Mouse (Mus musculus) bone marrow, adult 2 months (tissue): ENCODE results near the gene Olfr554. TPM values are rescaled to one million over a fixed set of nuclear protein-coding genes. Genes with fewer than 3 reads are reported as not detected.
"Not testable (repeated sequence)": the region's sequence is repeated elsewhere in the genome, so short reads cannot be mapped to it uniquely, and the experiment has no call there.

Experiments
- H3K27ac ChIP-seq: fragments of 200-500 bp; 2 replicates; pipeline ENCODE4 v1.5.1; 2012; ENCODE audit warnings: low read depth, mild to moderate bottlenecking, control low read depth, inconsistent platforms, low read length; ENCODE audit not compliant: control insufficient read depth, poor library complexity, insufficient read depth
- H3K4me1 ChIP-seq: fragments of 200-500 bp; 2 replicates; pipeline ENCODE4 v1.6.1; 2011; ENCODE audit warnings: low read length; ENCODE audit not compliant: control insufficient read depth, insufficient read depth
- H3K4me3 ChIP-seq: fragments of 200-500 bp; replicated peaks from 2 replicates; pipeline ENCODE3; 2011; ENCODE audit warnings: mild to moderate bottlenecking, low read depth, low read length, control low read depth; ENCODE audit not compliant: control insufficient read depth
- CTCF ChIP-seq: fragments of 200-500 bp; IDR thresholded peaks from 2 replicates; pipeline ENCODE4 v1.5.1; 2011; ENCODE audit warnings: low read length, control low read depth; ENCODE audit not compliant: control insufficient read depth, insufficient read depth
- POLR2A ChIP-seq: fragments of 200-500 bp; IDR thresholded peaks from 2 replicates; pipeline ENCODE4 v1.6.1; 2011; ENCODE audit warnings: low read depth, mild to moderate bottlenecking, control low read depth, low read length, borderline replicate concordance; ENCODE audit not compliant: control insufficient read depth
- WGBS: fragments of 180-500 bp; shearing (Covaris S2); methylation state at CpG from one replicate; pipeline ENCODE4 v1.1.7; 2018; 5-methylcytosine and 5-hydroxymethylcytosine counted together
- polyA plus RNA-seq: library from polyadenylated mRNA; stranded (reverse); fragments of >200 nt; gene quantifications from 2 replicates; pipeline ENCODE4 v1.2.4, GENCODE M21; 2011; ENCODE audit warnings: low replicate concordance; ENCODE audit not compliant: missing spikeins, insufficient read depth, insufficient read length

Gene Olfr554
- 0.90 TPM in 1 of 2 replicates, not detected in the other for polyA plus RNA-seq

DNA sequence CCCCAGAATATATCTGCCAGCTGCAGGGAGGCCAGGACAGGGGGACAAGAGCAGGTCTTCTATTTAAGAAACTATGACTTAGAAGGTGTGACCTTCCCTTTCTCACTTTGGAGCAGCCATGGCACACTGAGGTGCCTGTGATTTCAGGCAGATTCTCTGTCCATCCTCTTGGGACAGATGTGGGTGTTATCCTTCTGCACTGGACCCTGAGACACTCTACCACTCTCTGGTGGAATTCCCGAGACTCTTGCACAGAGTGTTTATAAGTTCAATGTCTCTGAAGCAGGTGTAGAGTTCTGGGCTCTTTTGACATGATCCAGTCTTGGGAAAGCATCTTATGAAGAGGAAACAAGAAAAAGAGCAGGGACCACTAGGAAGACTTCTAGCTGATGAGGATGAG, at the start of gene Olfr554:
Olfr554 (plus strand) TSS at position 301 of the 400 bp plus-strand sequence.
- Histone ChIP-seq H3K27ac (no peak within 1 kb of the TSS), H3K4me1 (no peaks in the 10 kb centered on the region), H3K4me3 (no peak within 1 kb of the TSS)
- TF ChIP-seq POLR2A (no peak), CTCF (no peak)
- 67% methylated on average over 1 of the region's 1 CpGs for WGBS

DNA sequence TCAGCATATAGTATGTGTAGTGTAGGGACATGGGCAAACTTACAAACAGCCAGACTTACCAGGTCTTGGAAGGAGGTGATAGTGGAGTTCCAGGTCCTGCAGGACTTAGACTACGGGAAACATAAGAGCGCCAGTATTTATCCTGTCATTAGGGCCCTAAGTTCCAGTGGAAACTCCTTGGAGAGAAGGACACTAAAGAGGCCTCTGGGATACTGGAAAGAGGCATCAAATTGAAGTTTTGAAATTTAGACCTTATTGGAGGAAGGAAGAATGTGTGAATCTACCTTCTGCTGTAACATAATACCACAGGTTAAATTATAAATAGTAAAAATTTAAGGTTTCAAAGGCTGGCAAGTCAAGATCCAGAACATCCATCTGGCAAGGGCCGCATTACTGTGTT, 46.4 kb upstream of the Olfr554 start, which contains the start of gene Olfr551:
Olfr551 (minus strand) TSS at position 101 of the 400 bp plus-strand sequence.
- H3K27ac ChIP-seq: no peak within 1 kb of the TSS
- H3K4me3 ChIP-seq: no peak within 1 kb of the TSS
- no peaks in the 10 kb centered on the region for H3K4me1 ChIP-seq
- 81% methylated on average over 3 of the region's 3 CpGs for WGBS
- no peak for TF ChIP-seq POLR2A
- TF ChIP-seq CTCF: no peak

DNA sequence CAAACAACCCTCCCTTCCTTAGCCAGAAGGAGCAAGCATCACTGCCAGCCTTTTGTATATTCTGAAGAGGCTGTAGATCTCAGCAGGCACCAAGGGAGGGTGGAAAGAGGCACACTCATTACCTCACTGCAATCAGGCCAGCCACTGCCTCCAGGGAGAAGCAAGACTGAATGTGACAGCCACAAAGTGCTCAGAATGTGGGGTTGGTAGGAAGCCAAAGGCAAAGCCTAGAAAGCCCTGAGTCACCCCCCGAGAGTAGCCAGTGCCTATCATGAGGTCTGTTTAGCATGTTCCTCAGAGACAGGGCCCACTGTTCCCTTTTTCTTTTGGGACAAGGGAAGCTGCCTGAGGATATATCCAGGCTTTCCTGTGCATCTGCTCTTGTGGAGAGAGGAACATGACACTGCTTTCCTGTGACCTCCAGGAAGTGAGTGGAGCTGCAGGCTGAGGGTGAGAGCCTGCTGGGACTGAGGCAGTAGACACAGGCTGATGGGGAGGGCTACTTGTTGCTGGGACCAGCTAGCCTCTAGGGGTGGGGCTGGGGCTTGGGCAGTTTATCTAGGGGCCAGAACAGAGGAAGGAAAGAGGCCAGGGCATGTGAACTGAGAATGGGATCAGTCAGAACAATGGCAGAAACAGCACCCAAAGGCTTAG, 40.7 kb upstream of the Olfr554 start, which contains the start of gene Olfr552:
Olfr552 (plus strand) TSS at position 393 of the 654 bp plus-strand sequence.
- Histone ChIP-seq H3K4me1 (no peaks in the 10 kb centered on the region), H3K27ac (no peak within 1 kb of the TSS), H3K4me3 (no peak within 1 kb of the TSS)
- no peak for TF ChIP-seq CTCF
- TF ChIP-seq POLR2A: no peak
- 9% methylated on average over 1 of the region's 1 CpGs for WGBS

DNA sequence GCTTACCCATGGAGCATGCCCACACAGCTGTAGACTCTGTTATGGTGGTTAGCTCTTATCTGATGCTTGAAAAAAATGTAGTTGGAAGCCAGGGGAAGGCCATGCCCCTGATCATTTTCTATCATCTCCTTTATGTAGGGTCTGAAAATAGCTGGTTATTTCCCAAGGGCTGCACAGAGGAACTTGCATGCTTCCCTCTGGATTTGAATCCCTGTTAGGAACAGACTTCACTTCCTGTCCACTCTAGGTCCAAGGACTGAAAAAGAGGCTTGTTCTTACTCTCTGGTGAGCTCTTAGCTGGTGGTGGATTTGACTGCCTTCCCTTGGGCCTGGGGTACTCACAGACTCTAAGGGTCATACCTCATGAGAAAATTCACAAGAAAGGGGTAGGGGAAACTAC, 20.1 kb upstream of the Olfr554 start, which contains the start of gene Olfr553:
Olfr553 (minus strand) TSS at position 101 of the 400 bp plus-strand sequence.
- TF ChIP-seq CTCF: no peak
- TF ChIP-seq POLR2A: no peak
- no peak within 1 kb of the TSS for H3K27ac ChIP-seq
- H3K4me3 ChIP-seq: no peak within 1 kb of the TSS
- H3K4me1 ChIP-seq: no peaks in the 10 kb centered on the region

GRCm38 (mm10) chr7:102619608-102620007, 18.6 kb upstream of the Olfr554 start:
- H3K4me1 ChIP-seq: no peaks in the 10 kb centered on the region
- 32% methylated on average over 5 of the region's 5 CpGs for WGBS
- TF ChIP-seq CTCF: no peak
- TF ChIP-seq POLR2A: no peak

GRCm38 (mm10) chr7:102620368-102620767, 17.9 kb upstream of the Olfr554 start:
- H3K4me3 ChIP-seq, H3K27ac ChIP-seq, H3K4me1 ChIP-seq: not testable (repeated sequence)
- 89% methylated on average over 19 of the region's 19 CpGs for WGBS

More at GRCm38 (mm10) chr7:102619608-102620007, 18.6 kb upstream of the Olfr554 start:
- no peak overlapping the region for H3K4me3 ChIP-seq
- H3K27ac ChIP-seq: no peak overlapping the region

GRCm38 (mm10) chr7:102636665-102637064, 1.6 kb upstream of the Olfr554 start:
- Histone ChIP-seq H3K4me3 (no peak overlapping the region), H3K27ac (no peak overlapping the region), H3K4me1 (no peaks in the 10 kb centered on the region)
- 19% methylated on average over 3 of the region's 3 CpGs for WGBS
- TF ChIP-seq CTCF: peak; percentile 16; the same call in 1 of the 2 replicates
- TF ChIP-seq POLR2A: no peak

DNA sequence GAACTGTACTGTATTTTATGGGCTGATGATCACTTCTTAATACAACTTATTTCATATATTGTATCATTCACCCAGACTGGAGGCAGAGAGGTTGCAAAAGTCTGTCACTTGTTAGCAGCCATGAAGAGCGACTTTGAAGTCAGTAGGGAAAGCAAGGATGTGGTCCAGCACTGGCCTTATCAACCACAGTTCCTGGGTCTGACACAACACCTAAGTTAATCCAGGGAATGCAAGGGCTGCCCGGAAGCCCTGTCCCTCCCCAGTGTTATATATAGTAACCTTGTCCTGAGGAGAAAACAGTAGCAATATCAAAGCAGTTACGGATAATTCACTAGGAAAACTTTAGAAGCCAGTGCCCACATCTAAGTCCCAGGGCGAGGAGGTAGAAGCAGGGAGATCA, 6.7 kb downstream of the Olfr554 start:
- H3K27ac ChIP-seq, H3K4me1 ChIP-seq, H3K4me3 ChIP-seq: not testable (repeated sequence)
- WGBS: 77% methylated on average over 4 of the region's 4 CpGs

DNA sequence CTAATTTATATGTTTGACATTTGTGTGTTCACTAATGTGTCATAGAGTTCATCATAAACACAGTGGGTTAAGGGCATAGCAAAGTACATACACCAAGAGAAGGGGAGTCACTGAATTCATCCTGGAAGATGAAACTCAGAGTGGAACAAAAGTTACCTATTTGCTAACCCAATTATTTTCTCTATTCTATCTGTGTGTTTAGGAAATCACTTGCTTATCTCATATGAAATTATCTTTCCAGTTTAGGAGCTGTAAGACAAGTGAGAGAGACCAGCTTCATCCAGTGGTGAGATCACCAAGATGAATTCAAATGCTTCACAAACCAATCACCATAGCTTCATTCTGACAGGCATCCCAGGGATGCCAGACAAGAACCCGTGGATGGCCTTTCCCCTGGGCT, 20.3 kb downstream of the Olfr554 start, which contains the start of gene Olfr555:
Olfr555 (plus strand) TSS at position 301 of the 400 bp plus-strand sequence.
- 62% methylated on average over 1 of the region's 1 CpGs for WGBS
- H3K27ac ChIP-seq: no peak within 1 kb of the TSS
- H3K4me1 ChIP-seq: no peaks in the 10 kb centered on the region
- TF ChIP-seq CTCF (no peak), POLR2A (no peak)
- no peak within 1 kb of the TSS for H3K4me3 ChIP-seq
